Mouse (Mus musculus): ENCODE data around the gene Nos3. TPM values are rescaled to one million over a fixed set of nuclear protein-coding genes. Genes with fewer than 3 reads are reported as not detected.

Gene Nos3
- polyA plus RNA-seq, 1 experiment from 2014 or later: 12.0 TPM

GRCm38 (mm10) chr5:24405389-24405876, 40.8 kb downstream of the Nos3 start:
- ATAC-seq (ENCODE audit: low FRiP score, low TSS enrichment): no peak
- WGBS: 57% methylated on average over 3 of the region's 3 CpGs
- no peaks in the 10 kb centered on the region for H3K4me1 ChIP-seq (ENCODE audit: control insufficient read depth, insufficient read depth, low read length)
- no peaks in the 10 kb centered on the region for H3K27me3 ChIP-seq (ENCODE audit: control insufficient read depth, insufficient read depth, low read length)
- peaks cover 53% of the 10 kb centered on the region for H3K36me3 ChIP-seq (ENCODE audit: control insufficient read depth, insufficient read depth, low read length)
- H3K9ac ChIP-seq (ENCODE audit: low read depth, low read length): no peak overlapping the region
- H3K4me2 ChIP-seq (replicated peaks; ENCODE audit: low read depth, low read length): no peak overlapping the region
- no peak overlapping the region for H3K27ac ChIP-seq (ENCODE audit: low read depth, low read length)
- no peak overlapping the region for H3K4me3 ChIP-seq (ENCODE audit: low read length)
- no peaks in the 10 kb centered on the region for H3K9me3 ChIP-seq (ENCODE audit: control insufficient read depth, low read length)

GRCm38 (mm10) chr5:24408651-24409050, 44.0 kb downstream of the Nos3 start:
- Histone ChIP-seq H3K9ac (ENCODE audit: low read depth, low read length) (no peak overlapping the region), H3K27me3 (ENCODE audit: control insufficient read depth, insufficient read depth, low read length) (no peaks in the 10 kb centered on the region), H3K9me3 (ENCODE audit: control insufficient read depth, low read length) (no peaks in the 10 kb centered on the region), H3K27ac (ENCODE audit: low read depth, low read length) (no peak overlapping the region), H3K4me2 (replicated peaks; ENCODE audit: low read depth, low read length) (no peak overlapping the region), H3K4me1 (ENCODE audit: control insufficient read depth, insufficient read depth, low read length) (peaks cover 10% of the 10 kb centered on the region), H3K4me3 (ENCODE audit: low read length) (no peak overlapping the region), H3K36me3 (ENCODE audit: control insufficient read depth, insufficient read depth, low read length) (peaks cover 28% of the 10 kb centered on the region)
- WGBS: 96% methylated on average over 13 of the region's 13 CpGs
- ATAC-seq (ENCODE audit: low FRiP score, low TSS enrichment): no peak

DNA sequence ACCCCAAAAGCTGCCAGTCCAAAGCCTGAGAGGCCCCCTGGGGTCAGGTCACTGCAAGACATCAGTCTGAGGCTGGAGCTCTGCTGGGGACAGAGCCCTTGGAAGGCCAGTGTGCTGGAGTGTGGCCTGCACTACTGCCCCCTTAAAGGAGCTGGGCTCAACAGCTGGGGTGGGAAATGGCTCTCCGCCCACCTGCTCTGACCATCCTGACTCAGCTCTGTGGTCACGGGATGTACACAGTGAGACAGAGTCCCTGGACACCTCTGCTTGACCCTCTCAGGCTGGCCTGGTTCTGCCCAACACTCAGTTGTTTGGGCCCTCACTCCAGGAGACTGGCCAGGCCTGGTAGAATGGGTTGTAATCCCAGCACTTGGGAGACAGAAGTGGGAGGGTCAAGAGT, 44.9 kb downstream of the Nos3 start:
- H3K27ac ChIP-seq (ENCODE audit: low read depth, low read length): no peak overlapping the region
- H3K4me1 ChIP-seq (ENCODE audit: control insufficient read depth, insufficient read depth, low read length): peaks cover 14% of the 10 kb centered on the region
- H3K36me3 ChIP-seq (ENCODE audit: control insufficient read depth, insufficient read depth, low read length): peaks cover 24% of the 10 kb centered on the region
- no peak overlapping the region for H3K4me3 ChIP-seq (ENCODE audit: low read length)
- no peak overlapping the region for H3K9ac ChIP-seq (ENCODE audit: low read depth, low read length)
- H3K4me2 ChIP-seq (replicated peaks; ENCODE audit: low read depth, low read length): no peak overlapping the region
- no peak for ATAC-seq (ENCODE audit: low FRiP score, low TSS enrichment)
- no peaks in the 10 kb centered on the region for H3K9me3 ChIP-seq (ENCODE audit: control insufficient read depth, low read length)
- no peaks in the 10 kb centered on the region for H3K27me3 ChIP-seq (ENCODE audit: control insufficient read depth, insufficient read depth, low read length)
- WGBS: 88% methylated on average over 2 of the region's 2 CpGs

DNA sequence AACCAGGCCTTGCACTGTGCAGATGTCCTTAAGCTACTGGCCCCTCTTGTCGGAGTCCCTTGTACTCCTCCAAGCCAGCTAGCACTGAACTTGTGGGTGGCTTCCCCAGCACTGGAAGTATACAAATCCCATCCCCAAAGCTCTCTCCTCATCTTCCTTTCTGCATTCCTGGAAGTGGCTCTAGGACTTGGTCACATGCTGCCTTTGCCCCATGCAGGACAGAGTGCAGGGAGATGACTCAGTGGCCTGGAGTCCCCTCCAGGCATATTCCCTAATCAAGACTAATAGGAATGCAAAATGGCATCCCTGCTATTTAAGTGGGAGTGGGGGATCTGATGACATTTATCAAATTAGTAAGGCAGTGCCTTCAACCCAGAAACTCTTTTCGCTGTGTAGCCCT, 47.5 kb downstream of the Nos3 start:
- H3K4me3 ChIP-seq (ENCODE audit: low read length): no peak overlapping the region
- peaks cover 19% of the 10 kb centered on the region for H3K4me1 ChIP-seq (ENCODE audit: control insufficient read depth, insufficient read depth, low read length)
- peaks cover 15% of the 10 kb centered on the region for H3K36me3 ChIP-seq (ENCODE audit: control insufficient read depth, insufficient read depth, low read length)
- WGBS: 85% methylated on average over 2 of the region's 2 CpGs
- no peak overlapping the region for H3K9ac ChIP-seq (ENCODE audit: low read depth, low read length)
- no peak for ATAC-seq (ENCODE audit: low FRiP score, low TSS enrichment)
- no peaks in the 10 kb centered on the region for H3K27me3 ChIP-seq (ENCODE audit: control insufficient read depth, insufficient read depth, low read length)
- H3K9me3 ChIP-seq (ENCODE audit: control insufficient read depth, low read length): no peaks in the 10 kb centered on the region
- H3K27ac ChIP-seq (ENCODE audit: low read depth, low read length): no peak overlapping the region
- no peak overlapping the region for H3K4me2 ChIP-seq (replicated peaks; ENCODE audit: low read depth, low read length)

- Histone ChIP-seq H3K36me3 (ENCODE audit: control insufficient read depth, insufficient read depth, low read length) (peaks cover 7% of the 10 kb centered on the region), H3K9ac (ENCODE audit: low read depth, low read length) (no peak within 1 kb of the TSS), H3K9me3 (ENCODE audit: control insufficient read depth, low read length) (no peaks in the 10 kb centered on the region), H3K27ac (ENCODE audit: low read depth, low read length) (0 out of 2 replicates have a peak within 1 kb of the TSS, but pooled peaks have one; percentile 9), H3K27me3 (ENCODE audit: control insufficient read depth, insufficient read depth, low read length) (no peaks in the 10 kb centered on the region), H3K4me2 (replicated peaks; ENCODE audit: low read depth, low read length) (peak within 1 kb of the TSS; percentile 10; the same call in 1 of the 2 replicates), H3K4me3 (ENCODE audit: low read length) (no peak within 1 kb of the TSS), H3K4me1 (ENCODE audit: control insufficient read depth, insufficient read depth, low read length) (peaks cover 19% of the 10 kb centered on the region)
- no peak for ATAC-seq (ENCODE audit: low FRiP score, low TSS enrichment)
- 23% methylated on average over 11 of the region's 11 CpGs for WGBS
These were observed 48.6 kb downstream of the Nos3 start, which contains the start of gene Asic3 for GRCm38 (mm10) chr5:24413042-24413693. Gene Asic3, plus strand, starts transcription at chr5:24413392.

DNA sequence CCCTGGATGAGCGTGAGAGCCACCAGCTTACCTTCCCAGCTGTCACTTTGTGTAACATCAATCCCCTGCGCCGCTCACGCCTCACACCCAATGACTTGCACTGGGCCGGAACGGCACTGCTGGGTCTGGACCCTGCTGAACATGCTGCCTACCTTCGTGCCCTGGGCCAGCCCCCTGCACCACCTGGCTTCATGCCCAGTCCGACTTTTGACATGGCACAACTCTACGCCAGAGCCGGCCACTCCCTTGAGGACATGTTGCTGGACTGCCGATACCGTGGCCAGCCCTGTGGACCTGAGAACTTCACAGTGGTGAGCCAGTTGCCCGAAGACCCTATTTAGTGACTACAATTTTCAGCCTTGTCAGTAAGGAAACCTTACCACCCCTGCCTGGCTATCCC, 49.3 kb downstream of the Nos3 start:
- 75% methylated on average over 13 of the region's 13 CpGs for WGBS
- H3K4me1 ChIP-seq (ENCODE audit: control insufficient read depth, insufficient read depth, low read length): peaks cover 19% of the 10 kb centered on the region
- H3K4me2 ChIP-seq (replicated peaks; ENCODE audit: low read depth, low read length): peak overlapping the region; percentile 10; the same call in 1 of the 2 replicates
- H3K36me3 ChIP-seq (ENCODE audit: control insufficient read depth, insufficient read depth, low read length): peaks cover 6% of the 10 kb centered on the region; the same call in 1 of the 2 replicates
- no peaks in the 10 kb centered on the region for H3K27me3 ChIP-seq (ENCODE audit: control insufficient read depth, insufficient read depth, low read length)
- H3K9me3 ChIP-seq (ENCODE audit: control insufficient read depth, low read length): no peaks in the 10 kb centered on the region
- H3K27ac ChIP-seq (ENCODE audit: low read depth, low read length): no peak overlapping the region
- ATAC-seq (ENCODE audit: low FRiP score, low TSS enrichment): no peak; the same call in 1 of the 2 replicates
- H3K4me3 ChIP-seq (ENCODE audit: low read length): no peak overlapping the region
- H3K9ac ChIP-seq (ENCODE audit: low read depth, low read length): no peak overlapping the region

DNA sequence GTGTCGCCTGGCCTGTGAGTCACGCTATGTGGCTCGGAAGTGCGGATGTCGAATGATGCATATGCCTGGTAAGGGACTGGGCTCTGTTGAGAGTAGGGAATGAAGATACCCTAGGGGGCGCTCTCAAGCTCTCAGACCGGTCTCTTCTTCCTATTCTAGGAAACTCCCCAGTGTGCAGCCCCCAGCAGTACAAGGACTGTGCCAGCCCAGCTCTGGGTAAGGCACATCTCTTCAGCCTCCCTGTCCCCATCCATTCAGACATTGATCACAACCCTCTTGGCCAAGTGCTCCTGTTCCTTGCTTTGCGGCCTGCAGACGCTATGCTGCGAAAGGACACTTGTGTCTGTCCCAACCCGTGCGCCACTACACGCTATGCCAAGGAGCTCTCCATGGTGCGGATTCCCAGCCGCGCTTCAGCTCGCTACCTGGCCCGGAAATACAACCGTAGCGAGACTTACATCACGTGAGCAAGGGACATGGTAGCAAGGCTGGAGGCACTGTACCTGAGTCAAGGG, 51.7 kb downstream of the Nos3 start:
- Histone ChIP-seq H3K9me3 (ENCODE audit: control insufficient read depth, low read length) (no peaks in the 10 kb centered on the region), H3K27ac (ENCODE audit: low read depth, low read length) (no peak overlapping the region), H3K4me3 (ENCODE audit: low read length) (no peak overlapping the region), H3K9ac (ENCODE audit: low read depth, low read length) (no peak overlapping the region), H3K4me2 (replicated peaks; ENCODE audit: low read depth, low read length) (no peak overlapping the region; the same call in 1 of the 2 replicates), H3K4me1 (ENCODE audit: control insufficient read depth, insufficient read depth, low read length) (peaks cover 19% of the 10 kb centered on the region), H3K36me3 (ENCODE audit: control insufficient read depth, insufficient read depth, low read length) (peaks cover 24% of the 10 kb centered on the region), H3K27me3 (ENCODE audit: control insufficient read depth, insufficient read depth, low read length) (no peaks in the 10 kb centered on the region)
- ATAC-seq (ENCODE audit: low FRiP score, low TSS enrichment): peak; percentile 42
- 3% methylated on average over 21 of the region's 21 CpGs for WGBS

DNA sequence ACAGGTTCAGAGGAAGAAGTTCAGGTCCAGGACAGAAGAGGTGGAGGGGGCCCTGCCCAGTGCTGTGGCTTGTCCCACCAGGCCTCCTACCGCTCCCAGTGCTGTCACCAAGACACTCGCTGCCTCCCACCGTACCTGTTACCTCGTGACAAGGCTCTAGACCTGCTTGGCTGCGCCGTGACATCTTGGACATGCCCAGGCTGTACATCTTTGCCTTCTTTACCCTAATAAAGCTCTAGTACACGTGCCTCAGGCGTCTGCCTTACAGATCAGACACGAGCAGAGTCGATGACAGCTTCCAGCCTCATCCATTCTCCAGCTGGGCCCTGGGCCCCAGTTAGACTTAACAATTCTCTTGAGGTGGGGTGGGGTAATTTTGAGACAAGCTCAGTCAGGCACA, 53.0 kb downstream of the Nos3 start:
- Histone ChIP-seq H3K36me3 (ENCODE audit: control insufficient read depth, insufficient read depth, low read length) (peaks cover 24% of the 10 kb centered on the region), H3K4me1 (ENCODE audit: control insufficient read depth, insufficient read depth, low read length) (peaks cover 21% of the 10 kb centered on the region), H3K27ac (ENCODE audit: low read depth, low read length) (no peak overlapping the region), H3K4me2 (replicated peaks; ENCODE audit: low read depth, low read length) (no peak overlapping the region), H3K4me3 (ENCODE audit: low read length) (no peak overlapping the region), H3K27me3 (ENCODE audit: control insufficient read depth, insufficient read depth, low read length) (no peaks in the 10 kb centered on the region), H3K9ac (ENCODE audit: low read depth, low read length) (no peak overlapping the region), H3K9me3 (ENCODE audit: control insufficient read depth, low read length) (no peaks in the 10 kb centered on the region)
- no peak for ATAC-seq (ENCODE audit: low FRiP score, low TSS enrichment)
- 86% methylated on average over 10 of the region's 10 CpGs for WGBS

DNA sequence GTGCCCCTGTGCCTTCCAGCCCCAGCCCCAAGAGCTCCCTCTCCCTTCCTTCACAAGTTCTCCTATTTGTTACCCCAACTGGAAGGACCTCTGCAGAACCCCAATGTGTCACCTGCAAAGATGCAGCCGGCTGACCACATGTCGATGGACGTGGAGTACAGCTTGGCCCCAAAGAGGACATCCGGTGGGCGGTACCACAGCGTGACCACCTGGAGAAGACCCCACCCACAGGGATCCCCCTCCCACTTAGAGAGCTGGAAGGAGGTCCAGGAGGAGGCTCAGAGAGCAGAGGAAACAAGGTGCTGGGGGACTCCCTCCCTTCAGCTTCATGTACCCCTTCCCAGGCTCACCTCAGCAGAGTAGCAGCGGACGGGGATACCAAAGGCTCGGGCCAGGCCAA, 55.8 kb downstream of the Nos3 start:
- peaks cover 10% of the 10 kb centered on the region for H3K4me1 ChIP-seq (ENCODE audit: control insufficient read depth, insufficient read depth, low read length)
- H3K4me3 ChIP-seq (ENCODE audit: low read length): no peak overlapping the region
- H3K36me3 ChIP-seq (ENCODE audit: control insufficient read depth, insufficient read depth, low read length): peaks cover 24% of the 10 kb centered on the region
- H3K9me3 ChIP-seq (ENCODE audit: control insufficient read depth, low read length): no peaks in the 10 kb centered on the region
- ATAC-seq (ENCODE audit: low FRiP score, low TSS enrichment): no peak
- no peak overlapping the region for H3K27ac ChIP-seq (ENCODE audit: low read depth, low read length)
- no peak overlapping the region for H3K4me2 ChIP-seq (replicated peaks; ENCODE audit: low read depth, low read length)
- H3K9ac ChIP-seq (ENCODE audit: low read depth, low read length): no peak overlapping the region
- no peaks in the 10 kb centered on the region for H3K27me3 ChIP-seq (ENCODE audit: control insufficient read depth, insufficient read depth, low read length)
- WGBS: 85% methylated on average over 9 of the region's 9 CpGs
